Mouse (Mus musculus) hindbrain, embryonic 12.5 days (tissue): ENCODE measurements around the gene Bcas3. TPM values are rescaled to one million over a fixed set of nuclear protein-coding genes. Genes with fewer than 3 reads are reported as not detected.

Experiments
- ATAC-seq: fragments of 200-750 bp; cut with Nextera tagmentation; 2 replicates; pipeline ENCODE4 v1.8.0; 2017; ENCODE audit warnings: moderate TSS enrichment; ENCODE audit not compliant: low FRiP score
- H3K27ac ChIP-seq: fragments of 300-500 bp; sonication (generic); 2 replicates; pipeline ENCODE4 v1.5.1; 2016; ENCODE audit warnings: mild to moderate bottlenecking
- H3K27me3 ChIP-seq: fragments of 300-500 bp; sonication (generic); 2 replicates; pipeline ENCODE4 v1.6.1; 2016; ENCODE audit warnings: mild to moderate bottlenecking
- H3K36me3 ChIP-seq: fragments of 300-500 bp; sonication (generic); 2 replicates; pipeline ENCODE4 v1.6.1; 2016; ENCODE audit warnings: mild to moderate bottlenecking
- H3K4me1 ChIP-seq: fragments of 300-500 bp; sonication (generic); 2 replicates; pipeline ENCODE4 v1.6.1; 2016
- H3K4me2 ChIP-seq: fragments of 300-500 bp; sonication (generic); replicated peaks from 2 replicates; pipeline ENCODE4 v1.6.1; 2016; ENCODE audit warnings: mild to moderate bottlenecking
- H3K4me3 ChIP-seq: fragments of 300-500 bp; sonication (generic); 2 replicates; pipeline ENCODE4 v1.5.1; 2016; ENCODE audit warnings: mild to moderate bottlenecking
- H3K9ac ChIP-seq: fragments of 300-500 bp; sonication (generic); 2 replicates; pipeline ENCODE4 v1.6.1; 2016; ENCODE audit warnings: mild to moderate bottlenecking, moderate library complexity
- H3K9me3 ChIP-seq: fragments of 300-500 bp; sonication (generic); replicated peaks from 2 replicates; pipeline ENCODE4 v1.6.1; 2016; ENCODE audit warnings: mild to moderate bottlenecking
- WGBS: fragments of 180-500 bp; shearing (Covaris S2); methylation state at CpG from one replicate; pipeline ENCODE4 v1.1.7; 2016; 5-methylcytosine and 5-hydroxymethylcytosine counted together
- polyA plus RNA-seq: library from polyadenylated mRNA; unstranded; fragments of >200 nt; fragmentation: Nextera tagmentation; extraction: Ambion mirVana; gene quantifications from 2 replicates; pipeline ENCODE4 v1.2.1, GENCODE M21; 2016

Bcas3 gene
- polyA plus RNA-seq, 1 experiment from 2014 or later: 33.9 TPM

GRCm38 (mm10) chr11:85761170-85761569 lies 408.2 kb downstream of the Bcas3 start:
- no peaks in the 10 kb centered on the region for H3K36me3 ChIP-seq
- peaks cover 23% of the 10 kb centered on the region for H3K4me1 ChIP-seq
- H3K4me3 ChIP-seq: no peak overlapping the region
- no peak overlapping the region for H3K4me2 ChIP-seq
- no peaks in the 10 kb centered on the region; the same call in 1 of the 2 replicates for H3K27me3 ChIP-seq
- H3K27ac ChIP-seq: peak overlapping the region; percentile 13; the same call in 1 of the 2 replicates
- WGBS: 92% methylated on average over 3 of the region's 3 CpGs
- no peak for ATAC-seq
- no peaks in the 10 kb centered on the region for H3K9me3 ChIP-seq
- H3K9ac ChIP-seq: no peak overlapping the region

- no peak overlapping the region for H3K4me3 ChIP-seq
- WGBS: 85% methylated on average over 3 of the region's 3 CpGs
- H3K4me1 ChIP-seq: peaks cover 30% of the 10 kb centered on the region
- H3K27me3 ChIP-seq: peaks cover 9% of the 10 kb centered on the region
- no peak for ATAC-seq
- no peak overlapping the region for H3K9ac ChIP-seq
- H3K9me3 ChIP-seq: no peaks in the 10 kb centered on the region
- H3K36me3 ChIP-seq: no peaks in the 10 kb centered on the region
- H3K4me2 ChIP-seq: no peak overlapping the region
- H3K27ac ChIP-seq: no peak overlapping the region
Observed at GRCm38 (mm10) chr11:85763655-85764054, 410.7 kb downstream of the Bcas3 start.

- H3K9me3 ChIP-seq: no peaks in the 10 kb centered on the region
- H3K4me1 ChIP-seq: peaks cover 18% of the 10 kb centered on the region
- peaks cover 16% of the 10 kb centered on the region for H3K27me3 ChIP-seq
- 28% methylated on average over 7 of the region's 7 CpGs for WGBS
- no peak overlapping the region for H3K27ac ChIP-seq
- H3K36me3 ChIP-seq: no peaks in the 10 kb centered on the region
- ATAC-seq: no peak
- no peak overlapping the region for H3K4me2 ChIP-seq
- H3K4me3 ChIP-seq: no peak overlapping the region
- H3K9ac ChIP-seq: no peak overlapping the region
Observed at GRCm38 (mm10) chr11:85766106-85766723, 413.2 kb downstream of the Bcas3 start.

GRCm38 (mm10) chr11:85766811-85767210 lies 413.8 kb downstream of the Bcas3 start:
- no peak for ATAC-seq
- Histone ChIP-seq H3K4me3 (no peak overlapping the region), H3K27me3 (peaks cover 18% of the 10 kb centered on the region), H3K36me3 (no peaks in the 10 kb centered on the region), H3K4me2 (no peak overlapping the region), H3K27ac (no peak overlapping the region), H3K9ac (no peak overlapping the region), H3K9me3 (no peaks in the 10 kb centered on the region), H3K4me1 (peaks cover 14% of the 10 kb centered on the region)
- 47% methylated on average over 6 of the region's 6 CpGs for WGBS

GRCm38 (mm10) chr11:85769740-85770139 lies 416.8 kb downstream of the Bcas3 start:
- Histone ChIP-seq H3K4me2 (no peak overlapping the region), H3K9me3 (no peaks in the 10 kb centered on the region), H3K36me3 (no peaks in the 10 kb centered on the region), H3K27ac (no peak overlapping the region), H3K9ac (no peak overlapping the region), H3K4me1 (peaks cover 14% of the 10 kb centered on the region), H3K27me3 (peaks cover 33% of the 10 kb centered on the region), H3K4me3 (no peak overlapping the region)
- no peak for ATAC-seq
- 73% methylated on average over 2 of the region's 2 CpGs for WGBS

- no peak overlapping the region for H3K27ac ChIP-seq
Observed at GRCm38 (mm10) chr11:85773391-85773790, 420.4 kb downstream of the Bcas3 start.

GRCm38 (mm10) chr11:85774707-85775106 lies 421.7 kb downstream of the Bcas3 start:
- H3K36me3 ChIP-seq: no peaks in the 10 kb centered on the region
- H3K4me3 ChIP-seq: no peak overlapping the region
- H3K9me3 ChIP-seq: no peaks in the 10 kb centered on the region
- H3K9ac ChIP-seq: no peak overlapping the region
- 74% methylated on average over 6 of the region's 6 CpGs for WGBS
- no peak overlapping the region for H3K27ac ChIP-seq
- peaks cover 17% of the 10 kb centered on the region for H3K27me3 ChIP-seq
- peaks cover 13% of the 10 kb centered on the region for H3K4me1 ChIP-seq
- no peak overlapping the region for H3K4me2 ChIP-seq
- no peak for ATAC-seq

More at GRCm38 (mm10) chr11:85773391-85773790, 420.4 kb downstream of the Bcas3 start:
- H3K9ac ChIP-seq: no peak overlapping the region
- 55% methylated on average over 4 of the region's 4 CpGs for WGBS
- H3K27me3 ChIP-seq: peaks cover 25% of the 10 kb centered on the region
- H3K4me1 ChIP-seq: peaks cover 15% of the 10 kb centered on the region
- no peaks in the 10 kb centered on the region for H3K36me3 ChIP-seq
- H3K4me3 ChIP-seq: no peak overlapping the region
- H3K9me3 ChIP-seq: no peaks in the 10 kb centered on the region
- no peak overlapping the region for H3K4me2 ChIP-seq
- no peak for ATAC-seq

- Histone ChIP-seq H3K36me3 (no peaks in the 10 kb centered on the region), H3K9me3 (no peaks in the 10 kb centered on the region), H3K4me1 (peaks cover 13% of the 10 kb centered on the region), H3K27me3 (peaks cover 17% of the 10 kb centered on the region), H3K9ac (no peak overlapping the region), H3K4me3 (no peak overlapping the region), H3K27ac (no peak overlapping the region), H3K4me2 (no peak overlapping the region)
- ATAC-seq: no peak
- 69% methylated on average over 7 of the region's 7 CpGs for WGBS
Observed at GRCm38 (mm10) chr11:85775492-85775891, 422.5 kb downstream of the Bcas3 start.

- H3K9ac ChIP-seq: no peak overlapping the region
- H3K4me1 ChIP-seq: peaks cover 13% of the 10 kb centered on the region
- H3K9me3 ChIP-seq: no peaks in the 10 kb centered on the region
- no peaks in the 10 kb centered on the region for H3K36me3 ChIP-seq
- no peak for ATAC-seq
- WGBS: 77% methylated on average over 7 of the region's 7 CpGs
- H3K27me3 ChIP-seq: peaks cover 15% of the 10 kb centered on the region
- no peak overlapping the region for H3K27ac ChIP-seq
- no peak overlapping the region for H3K4me2 ChIP-seq
- no peak overlapping the region for H3K4me3 ChIP-seq
Observed at GRCm38 (mm10) chr11:85776861-85777360, 423.9 kb downstream of the Bcas3 start.

- H3K27ac ChIP-seq: no peak overlapping the region
- 84% methylated on average over 2 of the region's 2 CpGs for WGBS
- peaks cover 13% of the 10 kb centered on the region for H3K4me1 ChIP-seq
- no peak overlapping the region for H3K4me2 ChIP-seq
- H3K9ac ChIP-seq: no peak overlapping the region
- no peaks in the 10 kb centered on the region for H3K36me3 ChIP-seq
- H3K4me3 ChIP-seq: no peak overlapping the region
- ATAC-seq: no peak
- peaks cover 7% of the 10 kb centered on the region for H3K27me3 ChIP-seq
- H3K9me3 ChIP-seq: no peaks in the 10 kb centered on the region
Observed at GRCm38 (mm10) chr11:85777950-85778349, 425.0 kb downstream of the Bcas3 start.

GRCm38 (mm10) chr11:85780303-85780702 lies 427.3 kb downstream of the Bcas3 start:
- Histone ChIP-seq H3K36me3 (no peaks in the 10 kb centered on the region), H3K4me2 (no peak overlapping the region), H3K27me3 (no peaks in the 10 kb centered on the region; the same call in 1 of the 2 replicates), H3K27ac (no peak overlapping the region), H3K4me1 (peaks cover 15% of the 10 kb centered on the region), H3K9me3 (no peaks in the 10 kb centered on the region), H3K9ac (no peak overlapping the region), H3K4me3 (no peak overlapping the region)
- WGBS: 76% methylated on average over 4 of the region's 4 CpGs
- no peak for ATAC-seq

GRCm38 (mm10) chr11:85786113-85786718 lies 433.2 kb downstream of the Bcas3 start:
- Histone ChIP-seq H3K36me3 (no peaks in the 10 kb centered on the region), H3K27me3 (no peaks in the 10 kb centered on the region), H3K9ac (no peak overlapping the region), H3K4me1 (0 out of 2 replicates have a peak, but pooled peaks cover 5% of the 10 kb centered on the region), H3K4me2 (no peak overlapping the region), H3K9me3 (no peaks in the 10 kb centered on the region), H3K27ac (no peak overlapping the region), H3K4me3 (no peak overlapping the region)
- no peak for ATAC-seq
- WGBS: 81% methylated on average over 3 of the region's 3 CpGs

- Histone ChIP-seq H3K4me2 (no peak overlapping the region), H3K27ac (no peak overlapping the region), H3K4me3 (no peak overlapping the region), H3K36me3 (no peaks in the 10 kb centered on the region), H3K9me3 (no peaks in the 10 kb centered on the region), H3K4me1 (0 out of 2 replicates have a peak, but pooled peaks cover 5% of the 10 kb centered on the region), H3K9ac (no peak overlapping the region), H3K27me3 (no peaks in the 10 kb centered on the region)
- WGBS: 96% methylated on average over 7 of the region's 7 CpGs
- no peak for ATAC-seq
Observed at GRCm38 (mm10) chr11:85789750-85790149, 436.8 kb downstream of the Bcas3 start.
